Comparison of ENCODE assay signal across 15 mouse cellular contexts in genomic region chr19:44743961-44744520, GRCm38 (mm10). TPM values are rescaled to one million over a fixed set of nuclear protein-coding genes. Genes with fewer than 3 reads are reported as not detected.
"Had no signal": no experiment of that assay in that cellular context is flagged by ENCODE, and none has a peak within 500 bp of the region (broad histone marks: within the 10 kb centered on the region; RNA-seq: fewer than 3 reads in every experiment).

No protein-coding gene starts in this region.

- H3K4me2 ChIP-seq: limb, embryonic 13.5 days had no signal

- H3K4me3 ChIP-seq: limb, embryonic 13.5 days had no signal

- DNase-seq: left cerebral cortex, postnatal 4 days; lung, adult 18-20 months; right cerebral cortex, postnatal 4 days; spleen, adult 18-20 months; thymus, adult 18-20 months; thymus, postnatal 14 days had no signal

- H3K36me3 ChIP-seq: limb, embryonic 13.5 days had no signal

- ATAC-seq: intestine, postnatal 0 days; midbrain, embryonic 16.5 days had no signal

- H3K27ac ChIP-seq: limb, embryonic 13.5 days; liver, embryonic 14.5 days had no signal

- H3K9ac ChIP-seq: limb, embryonic 13.5 days; liver, embryonic 14.5 days had no signal

RNA-seq across cellular contexts. Expression of gene Pax2, which starts 11.8 kb away (rescaled TPM):
- polyA plus RNA-seq: intestine, postnatal 0 days; large intestine, adult 2 months; limb, embryonic 13.5 days; liver, adult 2 months; liver, embryonic 14.5 days; lung, embryonic 16.5 days; stomach, embryonic 14.5 days; urinary bladder, adult 2 months had no signal
